Mouse (Mus musculus) spleen, postnatal 4 days (tissue): ENCODE measurements around the gene Tha1.
"Not testable (repeated sequence)": the region's sequence is repeated elsewhere in the genome, so short reads cannot be mapped to it uniquely, and the experiment has no call there.

Source experiments
- DNase-seq, 2 experiments: peaks; one replicate each; pipeline ENCODE4 v3.0.0; 2022; ENCODE audit warnings: low spot score in 2 of 2

Tha1 gene

DNA sequence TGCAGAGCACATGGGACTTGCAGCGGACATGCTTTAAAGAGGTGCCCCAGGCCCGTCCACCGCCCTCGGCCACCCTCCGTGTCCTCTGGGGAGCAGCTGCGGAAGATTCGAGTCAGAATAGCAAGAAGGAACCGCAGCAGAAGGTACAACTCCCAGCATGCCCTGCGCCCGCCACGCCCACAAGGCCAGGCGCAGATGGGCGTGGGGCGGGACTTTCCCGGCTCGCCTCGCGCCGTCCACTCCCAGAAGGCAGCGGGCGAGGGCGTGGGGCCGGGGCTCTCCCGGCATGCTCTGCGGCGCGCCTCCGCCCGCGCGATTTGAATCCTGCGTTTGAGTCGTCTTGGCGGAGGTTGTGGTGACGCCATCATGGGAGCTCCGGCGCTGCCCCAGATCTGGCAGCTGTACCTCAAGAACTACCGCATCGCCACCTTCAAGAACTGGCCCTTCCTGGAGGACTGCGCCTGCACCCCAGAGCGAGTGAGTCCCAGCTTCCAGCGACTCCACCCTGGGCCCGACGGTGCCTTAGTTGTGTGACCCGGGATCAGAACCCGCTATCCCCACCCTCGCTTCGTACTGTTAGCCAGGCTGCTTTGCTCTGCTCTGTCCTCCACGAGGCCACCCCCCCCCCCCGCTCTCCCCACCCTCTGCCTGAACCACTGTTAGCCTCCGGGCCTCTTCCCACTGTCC lies 24.2 kb downstream of the Tha1 start, which contains the start of gene Birc5:
Birc5 (plus strand) TSS at position 267 of the 687 bp plus-strand sequence.
- DNase-seq = peak; percentile 98 to 99

DNA sequence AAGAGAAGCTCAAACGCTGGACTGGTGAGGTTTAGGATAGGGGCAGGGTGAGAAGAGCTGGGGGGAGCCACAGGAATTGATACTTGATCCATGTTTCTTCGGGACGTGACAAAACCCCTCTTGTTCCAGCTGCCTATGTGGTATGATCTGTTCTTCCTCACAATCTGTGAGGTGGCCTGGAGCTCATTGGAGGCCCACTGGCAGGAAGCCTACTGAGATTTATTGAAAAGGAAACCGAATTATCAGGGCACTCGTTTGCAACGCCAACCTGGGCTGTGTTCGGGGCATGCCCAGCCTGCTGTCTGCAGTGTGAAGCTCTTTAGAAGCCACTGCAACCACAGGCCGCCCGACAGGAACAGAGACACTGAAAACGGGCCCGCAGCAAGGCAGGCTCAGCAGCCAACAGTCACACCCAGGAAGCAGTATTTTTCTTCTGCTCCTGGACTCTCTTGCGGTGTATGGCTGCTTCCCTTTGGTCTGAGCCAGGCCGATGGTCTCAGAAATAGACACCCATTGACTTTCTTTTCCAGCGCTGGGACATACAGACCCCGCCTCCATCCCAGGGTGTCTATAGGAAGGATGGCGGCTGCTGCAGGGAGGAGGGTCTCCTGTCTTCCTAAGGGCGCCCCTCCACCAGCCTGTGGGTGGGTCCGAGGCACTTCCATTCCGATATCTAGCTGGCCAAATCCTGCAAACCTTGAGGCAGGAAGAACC lies 24.9 kb downstream of the Tha1 start:
- peak; percentile 53 to 80 for DNase-seq

DNA sequence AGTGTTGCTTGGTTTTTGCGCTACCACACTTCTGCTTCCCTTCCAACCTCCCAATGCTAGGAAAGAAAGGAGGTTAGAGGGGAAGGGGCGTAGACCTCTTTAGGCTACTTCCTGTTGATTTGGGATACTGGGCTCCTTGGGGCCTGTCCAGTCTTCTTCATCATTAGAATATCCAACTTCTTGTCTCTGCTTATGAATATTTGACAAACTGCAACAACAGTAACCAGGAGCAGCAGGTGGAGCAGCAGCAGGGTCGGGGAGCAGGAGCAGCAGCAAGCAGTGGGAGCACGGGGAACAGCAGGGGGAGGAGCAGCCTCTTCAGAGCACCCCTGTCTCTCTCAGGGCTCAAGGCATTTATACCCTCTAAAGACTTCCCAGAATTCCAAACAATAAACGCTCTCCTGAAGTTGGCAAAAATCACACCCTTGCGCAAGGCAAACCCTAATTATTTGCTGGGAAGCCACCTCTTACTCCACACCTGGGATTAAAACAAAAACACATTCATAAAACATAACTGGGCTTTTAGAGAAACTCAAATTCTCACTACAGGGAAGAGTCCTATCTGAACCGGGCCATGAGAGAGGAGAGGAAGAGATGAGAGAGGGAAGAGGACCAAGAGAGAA lies 25.6 kb downstream of the Tha1 start:
- DNase-seq = no peak

DNA sequence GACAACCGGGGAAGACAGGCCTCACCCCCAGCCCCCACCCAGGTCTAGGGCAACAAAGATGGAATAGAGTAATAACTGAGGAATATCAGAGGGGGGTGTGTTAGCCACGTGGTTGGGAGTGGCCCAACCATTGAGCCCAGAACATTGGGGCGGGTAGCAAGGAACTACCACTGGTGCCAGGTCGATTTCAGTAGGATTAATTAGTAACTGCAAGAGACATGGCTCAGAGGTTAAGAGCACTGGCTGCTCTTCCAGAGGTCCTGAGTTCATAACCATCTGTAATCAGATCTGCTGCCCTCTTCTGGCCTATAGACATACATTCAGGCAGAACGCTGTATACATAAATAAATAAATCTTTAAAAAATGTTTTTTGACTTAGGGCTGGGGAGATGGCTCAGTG lies 26.6 kb downstream of the Tha1 start:
- DNase-seq = no peak

DNA sequence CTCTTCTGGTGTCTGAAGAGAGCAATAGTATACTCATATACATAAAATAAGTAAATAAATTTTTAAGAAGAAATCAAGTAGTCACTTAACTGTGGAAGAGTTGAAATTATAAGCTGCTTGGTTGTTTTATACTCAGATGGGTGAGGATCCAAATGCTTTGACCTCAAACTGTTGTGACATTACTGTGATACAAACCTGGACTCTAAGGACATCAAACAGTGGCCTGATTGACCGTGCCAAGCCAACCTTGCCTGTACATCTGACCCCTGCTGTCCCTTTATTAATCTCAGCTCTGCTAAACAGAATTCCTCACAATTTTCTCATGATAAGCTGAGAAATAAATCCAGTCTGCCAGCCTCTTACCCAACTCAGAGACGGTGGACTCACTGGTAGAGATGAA lies 27.6 kb downstream of the Tha1 start:
- no peak for DNase-seq

DNA sequence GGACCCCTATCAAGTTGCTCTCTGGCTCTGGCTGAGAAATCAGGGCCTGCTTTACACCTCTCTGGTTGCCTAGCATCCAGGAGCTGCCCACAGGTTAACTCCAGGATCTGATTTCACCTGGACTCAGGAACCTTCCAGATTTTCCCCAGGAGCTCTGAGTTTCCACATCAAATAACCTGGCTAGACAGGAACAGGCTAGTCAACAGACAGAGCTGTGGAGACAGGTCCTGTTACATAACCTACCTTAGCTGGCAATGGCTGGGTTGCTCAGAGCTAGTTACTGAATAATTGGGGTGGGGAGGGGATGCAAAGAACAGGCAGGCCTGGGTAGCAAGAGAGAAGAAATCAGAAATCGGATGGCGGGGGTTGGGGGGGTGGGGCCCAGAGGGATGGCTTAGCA lies 28.3 kb downstream of the Tha1 start:
- no peak for DNase-seq

DNA sequence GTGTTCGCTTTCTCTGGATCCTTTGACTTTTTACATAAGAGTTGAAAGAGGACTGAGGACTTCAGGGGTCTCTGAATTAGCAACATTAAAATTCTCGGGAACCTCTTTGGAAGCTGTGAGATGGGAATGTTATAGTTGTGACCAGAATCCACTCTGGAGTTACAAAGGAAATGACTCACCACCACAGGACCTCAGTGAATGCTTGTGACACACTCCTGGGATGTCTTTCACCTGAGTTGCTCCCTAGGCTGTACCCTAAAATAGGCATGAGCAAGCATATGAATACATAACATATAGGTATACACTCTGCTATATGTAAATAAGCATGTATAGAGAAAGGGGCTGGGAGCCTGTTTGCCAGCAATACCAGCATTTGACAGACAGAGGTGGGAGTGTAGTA lies 29.8 kb downstream of the Tha1 start:
- DNase-seq = no peak

DNA sequence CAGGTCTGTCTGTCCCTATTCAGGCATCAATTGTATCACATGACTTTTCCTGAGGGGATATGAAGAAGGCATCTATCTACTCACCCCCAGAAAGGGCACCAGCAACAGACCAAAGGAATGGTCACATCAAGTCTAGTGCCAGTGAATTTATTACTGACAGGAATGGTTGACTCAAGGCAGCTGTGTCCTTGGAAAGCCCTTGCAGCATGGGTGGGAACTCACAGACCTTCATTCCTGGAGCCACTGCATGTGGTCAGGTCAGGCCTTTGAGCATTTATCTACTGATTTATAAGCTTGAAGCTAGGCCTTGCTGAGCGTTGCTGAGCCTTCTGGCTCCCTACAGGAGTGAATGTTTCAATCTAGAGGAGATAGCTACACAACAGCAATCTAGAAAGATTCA lies 32.4 kb downstream of the Tha1 start:
- DNase-seq = no peak

DNA sequence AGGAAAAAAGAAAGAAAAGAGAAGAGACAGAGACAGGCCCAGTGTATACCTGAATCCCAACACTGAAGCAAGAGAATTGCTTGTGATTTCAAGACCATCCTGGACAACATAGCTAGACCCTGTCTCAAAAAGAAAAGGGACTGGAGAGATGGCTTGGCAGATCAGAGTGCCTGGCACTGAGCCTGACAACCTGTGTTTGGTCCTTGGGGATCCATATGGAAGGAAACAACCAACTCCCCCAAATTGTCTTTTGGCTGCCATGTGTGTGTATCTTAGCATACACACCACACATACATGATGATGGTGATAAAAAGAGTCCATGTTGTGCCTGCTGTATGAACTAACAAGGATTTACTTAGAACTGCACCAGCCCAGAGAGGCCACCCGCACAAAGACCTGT lies 34.3 kb downstream of the Tha1 start:
- DNase-seq = no peak

DNA sequence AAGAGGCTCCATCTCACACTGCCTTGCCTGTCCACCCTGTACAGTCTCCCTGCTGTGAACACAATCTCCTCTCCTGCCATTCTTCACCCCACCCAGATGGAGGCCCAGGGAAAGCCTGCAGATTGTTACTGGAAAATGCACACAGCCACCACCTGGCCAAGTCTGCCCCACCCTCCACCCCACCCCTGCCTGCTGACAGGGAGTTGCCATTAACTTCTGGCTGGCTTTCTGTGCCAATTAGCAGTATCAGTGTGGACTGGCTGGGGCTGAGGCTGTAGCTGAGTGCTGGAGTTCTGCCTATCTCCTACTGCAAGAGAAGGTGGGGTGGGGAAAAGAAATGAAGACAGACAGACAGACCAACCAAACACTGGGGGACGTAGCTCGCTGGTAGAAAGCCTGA lies 34.7 kb downstream of the Tha1 start:
- DNase-seq = peak; percentile 81 to 85

DNA sequence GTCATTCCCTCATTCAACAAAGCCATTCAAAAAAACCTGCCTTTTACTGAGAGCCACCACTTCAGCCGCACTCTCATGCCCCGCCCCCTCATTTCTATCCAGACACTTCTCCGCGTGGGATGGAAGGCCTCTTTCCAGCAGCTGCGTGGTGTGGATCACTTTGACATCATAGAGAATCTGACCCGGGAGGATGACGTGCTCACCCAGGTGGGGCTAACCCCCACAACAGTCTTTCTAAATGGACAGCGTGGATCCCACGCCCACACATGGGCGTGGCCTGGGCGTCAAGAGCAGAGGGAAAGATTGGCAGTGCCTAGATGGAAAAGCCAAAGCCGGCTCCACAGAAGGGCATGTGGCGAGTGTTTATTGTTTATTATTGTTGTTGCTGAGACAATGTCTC lies 37.0 kb downstream of the Tha1 start:
- peak; percentile 63 to 74 for DNase-seq

DNA sequence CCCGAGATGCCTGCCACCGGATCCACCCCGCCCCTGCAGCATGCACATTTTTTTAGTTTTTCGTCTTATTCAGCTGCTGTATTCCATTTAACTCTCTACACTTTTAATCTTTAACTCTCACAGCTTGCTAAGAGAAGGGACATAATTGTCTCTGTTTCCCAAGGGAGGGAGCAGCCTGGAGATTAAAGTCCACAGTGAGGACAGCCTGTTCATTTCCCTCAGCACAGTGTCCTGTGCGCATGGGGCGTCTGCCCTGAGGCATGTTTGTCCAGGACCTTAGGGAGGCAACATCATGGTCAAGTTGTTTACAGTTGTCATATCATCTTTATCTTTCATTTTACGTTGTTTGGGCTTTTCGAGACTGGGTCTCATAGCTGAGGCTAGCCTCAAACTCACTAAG lies 39.2 kb downstream of the Tha1 start:
- DNase-seq = no peak

DNA sequence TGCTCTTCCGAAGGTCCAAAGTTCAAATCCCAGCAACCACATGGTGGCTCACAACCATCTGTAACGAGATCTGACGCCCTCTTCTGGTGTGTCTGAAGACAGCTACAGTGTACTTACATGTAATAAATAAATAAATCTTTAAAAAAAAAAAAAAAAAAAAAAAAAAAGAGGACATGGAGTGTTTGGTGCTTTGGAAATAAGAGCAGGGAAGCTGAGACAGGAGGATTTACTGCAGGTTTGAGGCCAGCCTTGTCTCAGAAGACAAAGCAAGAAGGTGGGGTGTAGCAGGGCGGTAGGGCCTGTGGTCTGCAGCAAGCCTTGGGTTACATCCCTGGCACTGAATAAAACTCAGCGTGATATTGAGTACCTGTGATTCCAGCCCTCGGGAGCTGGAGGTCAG lies 39.8 kb downstream of the Tha1 start:
- DNase-seq = not testable (repeated sequence)

DNA sequence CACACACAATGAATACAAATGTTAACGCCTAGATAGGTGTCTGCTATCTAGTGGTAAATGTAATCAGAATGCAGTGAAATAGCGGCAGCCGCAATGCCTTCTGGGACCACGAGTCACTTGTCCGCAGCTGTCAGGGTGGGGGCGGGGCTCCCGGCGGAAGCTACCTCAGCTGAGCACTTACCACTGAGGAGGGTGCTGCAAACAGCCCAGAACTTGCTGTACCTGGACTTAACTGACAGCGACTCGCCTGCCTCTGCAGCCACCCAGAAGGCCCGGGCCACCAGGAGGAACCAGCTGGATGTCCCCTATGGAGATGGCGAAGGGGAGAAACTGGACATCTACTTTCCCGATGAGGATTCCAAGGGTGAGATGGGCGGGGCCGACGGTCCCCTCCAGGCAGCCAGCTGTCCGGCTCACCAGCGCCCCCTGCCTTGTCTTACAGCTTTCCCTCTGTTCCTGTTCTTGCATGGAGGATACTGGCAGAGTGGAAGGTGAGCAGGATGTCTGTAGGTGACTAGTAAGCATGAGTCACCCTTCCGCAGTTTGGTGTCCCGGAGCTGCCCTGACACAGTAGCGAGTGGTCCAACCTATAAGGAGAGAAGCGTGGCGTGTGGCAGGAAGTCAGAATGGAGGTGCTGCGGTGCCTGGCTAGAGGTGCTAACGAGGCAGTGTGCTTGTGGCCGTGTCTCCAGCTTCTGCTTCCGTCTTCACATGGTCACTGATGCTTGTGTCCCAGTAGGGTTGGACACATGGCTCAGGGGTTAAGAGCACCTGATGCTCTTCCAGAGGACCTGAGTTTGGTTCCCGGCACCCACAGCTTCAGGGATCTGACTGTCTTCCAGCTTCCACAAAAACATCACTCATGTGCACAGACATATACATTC lies 41.0 kb downstream of the Tha1 start:
- DNase-seq = peak; percentile 91 to 98

DNA sequence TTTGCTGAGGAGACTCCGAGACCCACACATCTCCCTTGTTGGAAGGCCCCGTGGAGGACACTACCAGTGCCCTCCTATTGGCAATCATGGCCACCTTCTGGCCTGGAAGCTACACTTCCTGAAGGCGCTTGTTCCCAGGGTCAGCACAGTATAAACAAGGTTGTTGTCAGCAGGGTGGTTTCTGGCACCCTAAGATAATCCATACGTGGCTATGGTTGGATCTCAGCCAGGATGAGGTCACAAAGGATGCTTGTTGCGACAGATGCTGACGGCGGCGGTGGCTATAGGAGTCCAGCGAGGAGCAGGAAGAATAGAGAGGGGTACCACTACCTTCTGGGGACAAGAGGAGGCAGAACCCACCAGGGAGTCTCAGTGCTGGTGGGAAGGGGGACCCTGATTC lies 42.9 kb downstream of the Tha1 start:
- DNase-seq = peak; percentile 82 to 87

DNA sequence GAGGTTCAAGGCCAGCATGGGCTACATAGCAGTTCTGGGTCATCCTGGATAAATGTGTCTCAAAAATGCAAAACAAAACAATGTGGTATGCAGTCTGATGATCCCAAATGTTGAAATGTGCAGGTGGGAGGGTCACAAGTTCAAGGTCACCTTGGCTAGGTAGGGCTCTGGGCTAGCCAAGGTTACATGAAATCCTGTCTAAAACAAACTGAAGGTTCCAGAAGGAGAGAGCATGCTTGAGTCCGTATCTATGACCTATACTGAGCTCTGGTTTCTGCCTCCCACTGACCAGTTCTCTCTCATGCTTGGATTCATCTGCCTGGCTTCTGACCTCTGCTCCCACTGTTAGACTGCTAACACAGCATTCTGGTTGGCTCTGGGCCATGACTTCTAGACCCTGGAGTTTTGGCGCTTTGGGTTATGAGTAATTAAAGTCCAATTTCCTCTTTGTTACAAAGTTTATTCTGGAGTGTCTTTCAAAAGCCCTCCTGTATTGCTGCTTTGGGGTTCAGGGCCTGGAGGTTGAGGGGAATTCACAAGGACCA lies 43.5 kb downstream of the Tha1 start:
- DNase-seq = no peak

DNA sequence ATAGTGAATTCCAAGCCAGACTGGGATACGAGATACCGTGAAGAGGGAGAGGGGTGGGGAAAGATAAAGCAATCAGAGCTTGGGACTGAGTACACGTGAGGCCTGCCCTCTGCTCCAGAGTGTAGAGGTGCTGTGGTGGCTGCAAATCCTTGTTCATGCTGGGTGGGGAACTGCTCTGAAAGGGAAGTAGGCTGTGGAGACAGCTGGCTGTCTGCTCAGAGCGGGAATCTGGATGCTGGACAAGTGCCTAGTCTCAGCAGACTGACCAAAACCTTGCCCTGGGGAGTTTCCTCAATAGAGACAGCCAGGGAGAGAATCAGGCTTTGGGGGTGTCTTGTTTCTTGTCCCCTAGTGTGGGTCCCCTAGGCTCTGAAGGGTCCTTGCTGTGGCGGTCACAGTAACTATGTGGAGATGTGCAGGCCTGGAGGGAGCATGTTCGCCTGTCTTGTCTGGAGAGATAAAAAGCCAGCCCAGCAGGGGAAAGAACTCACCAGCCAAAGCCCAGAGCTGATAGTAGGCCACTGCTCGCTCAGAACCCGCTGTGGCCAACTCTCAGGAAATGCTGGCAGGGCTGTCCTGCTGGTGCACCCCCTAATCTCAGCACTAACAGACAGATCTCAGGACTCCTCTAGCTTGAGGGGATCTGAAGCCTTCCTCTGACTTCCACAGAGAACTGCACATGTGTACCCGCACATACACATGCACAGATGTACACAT lies 44.2 kb downstream of the Tha1 start:
- peak in 1 of 2 experiments; percentile 70 for DNase-seq

DNA sequence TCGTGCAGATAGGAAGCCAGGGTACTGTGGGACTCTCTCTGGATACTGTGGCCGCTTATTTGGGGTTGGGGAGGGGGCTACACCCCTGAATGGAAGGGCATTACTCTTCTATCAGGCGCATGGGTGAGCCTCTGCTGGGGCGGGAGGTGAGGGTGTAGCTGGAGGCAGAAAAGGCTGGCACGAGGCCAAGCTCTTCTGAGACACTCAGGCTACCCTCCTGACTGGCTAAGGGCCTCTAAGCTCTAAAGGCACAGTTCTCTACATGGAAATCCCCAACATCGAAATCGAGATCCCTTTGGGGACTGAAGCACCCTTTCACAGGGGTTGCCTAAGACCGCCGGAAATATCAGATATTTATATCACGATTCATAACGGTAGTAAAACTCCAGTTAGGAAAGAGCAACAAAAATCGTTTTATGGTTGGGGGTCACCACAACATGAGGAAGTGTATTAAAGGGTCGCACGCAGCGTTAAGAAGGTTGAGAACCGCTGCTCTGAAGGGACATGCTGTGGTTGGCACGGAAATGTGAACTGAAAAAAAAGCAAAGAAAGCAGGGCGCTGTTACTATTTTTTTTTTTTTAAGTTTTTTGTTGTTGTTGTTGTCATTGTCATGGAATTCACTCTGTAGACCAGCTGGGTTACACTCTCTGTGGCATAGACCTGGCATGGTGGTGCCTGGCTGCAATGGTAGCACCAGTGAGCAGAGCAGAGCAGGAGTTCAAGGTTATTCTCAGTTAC lies 45.0 kb downstream of the Tha1 start:
- peak; percentile 79 to 91 for DNase-seq

DNA sequence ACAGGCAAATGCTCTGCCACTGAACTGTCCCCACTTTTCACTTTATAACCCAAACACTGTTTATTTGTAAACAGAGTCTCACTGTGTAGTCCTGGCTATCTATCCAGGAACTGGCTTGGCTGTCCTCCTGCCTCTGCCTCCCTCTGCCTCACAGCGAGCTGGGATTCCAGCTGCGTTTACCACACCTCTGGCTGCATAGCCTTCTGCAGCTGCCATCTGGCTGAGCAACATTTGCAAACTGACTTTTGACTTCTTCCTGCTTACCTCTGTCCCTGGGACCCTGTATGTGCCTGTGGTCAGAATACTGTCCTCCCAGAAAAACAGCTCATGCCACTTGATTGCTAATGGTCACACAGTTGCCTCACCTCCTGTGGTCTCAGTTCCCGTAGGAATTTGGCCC lies 45.9 kb downstream of the Tha1 start:
- no peak for DNase-seq

DNA sequence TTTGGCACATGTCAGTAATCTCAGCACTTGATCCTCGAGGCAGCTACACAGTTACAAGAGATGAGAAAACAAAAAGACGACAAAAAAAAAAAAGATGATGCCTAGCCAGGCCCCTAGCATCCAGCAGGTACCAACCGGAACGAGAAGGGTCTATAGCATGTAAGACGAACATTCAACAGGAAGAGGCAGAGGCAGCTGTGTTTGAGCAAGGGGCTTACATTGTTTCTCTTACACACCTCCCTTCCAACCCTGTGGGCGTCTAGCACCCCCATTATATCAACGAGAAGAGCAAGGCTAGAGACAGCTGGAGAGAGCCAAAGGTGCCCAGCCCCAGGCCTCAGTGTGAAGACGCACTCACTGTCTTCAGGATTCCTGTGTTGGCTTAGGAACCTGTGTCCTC lies 46.4 kb downstream of the Tha1 start:
- no peak for DNase-seq
